Comparison of ENCODE assay signal across 8 mouse cellular contexts in genomic region chr13:63431030-63431856, GRCm38 (mm10).
DNase-seq lines count a peak whose midpoint lies in the region; ATAC-seq and TF ChIP-seq lines count a peak whose summit lies in the region.

No protein-coding gene starts in this region.

- H3K36me3 ChIP-seq in heart, embryonic 12.5 days, result no peaks in the 10 kb centered on the region
- H3K36me3 ChIP-seq in kidney, postnatal 0 days (ENCODE audit: insufficient read depth, low read length), result no peaks in the 10 kb centered on the region
- no peaks in the 10 kb centered on the region for H3K36me3 ChIP-seq in liver, embryonic 11.5 days (ENCODE audit: control insufficient read depth, insufficient read depth, low read length)
- no peaks in the 10 kb centered on the region for H3K36me3 ChIP-seq in stomach, embryonic 14.5 days (ENCODE audit: control insufficient read depth, insufficient read depth, low read length)

- WGBS in heart, embryonic 12.5 days, result under 1% methylated on average over 74 of the region's 82 CpGs
- WGBS in kidney, postnatal 0 days, result under 1% methylated on average over 82 of the region's 82 CpGs
- under 1% methylated on average over 77 of the region's 82 CpGs for WGBS in liver, embryonic 11.5 days
- WGBS in stomach, embryonic 14.5 days, result under 1% methylated on average over 76 of the region's 82 CpGs

- H3K27ac ChIP-seq in heart, embryonic 12.5 days (ENCODE audit: poor library complexity, severe bottlenecking), result peak overlapping the region; percentile 99
- H3K27ac ChIP-seq in kidney, postnatal 0 days, result peak overlapping the region; percentile 98
- H3K27ac ChIP-seq in liver, embryonic 11.5 days (ENCODE audit: low read depth, low read length), result peak overlapping the region; percentile 96
- H3K27ac ChIP-seq in stomach, embryonic 14.5 days (ENCODE audit: low read length), result peak overlapping the region; percentile 97

- DNase-seq in CD4-positive helper T cell, adult 2 months (ENCODE audit: low read depth, low spot score), result peak; percentile 97
- DNase-seq in brain, embryonic 18.5 days (ENCODE audit: low read depth, low spot score), result peak; percentile 83
- DNase-seq in kidney, postnatal 0 days (ENCODE audit: low spot score), result peak; percentile 98
- DNase-seq in liver, embryonic 11.5 days (ENCODE audit: low spot score), result peak; percentile 97
- peak; percentile 96 for DNase-seq in naive thymus-derived CD4-positive, alpha-beta T cell, adult 2 months (ENCODE audit: low read depth)

- peaks cover 6% of the 10 kb centered on the region for H3K4me1 ChIP-seq in heart, embryonic 12.5 days (replicated peaks)
- H3K4me1 ChIP-seq in kidney, postnatal 0 days (replicated peaks; ENCODE audit: insufficient read depth, low read length), result peaks cover 7% of the 10 kb centered on the region
- peaks cover 7% of the 10 kb centered on the region for H3K4me1 ChIP-seq in liver, embryonic 11.5 days (replicated peaks; ENCODE audit: control insufficient read depth, insufficient read depth, low read length)
- H3K4me1 ChIP-seq in stomach, embryonic 14.5 days (ENCODE audit: control insufficient read depth, insufficient read depth, low read length), result 0 out of 2 replicates have a peak, but pooled peaks cover 4% of the 10 kb centered on the region

- H3K27me3 ChIP-seq in heart, embryonic 12.5 days (replicated peaks), result no peaks in the 10 kb centered on the region
- H3K27me3 ChIP-seq in kidney, postnatal 0 days (ENCODE audit: insufficient read depth, low read length), result no peaks in the 10 kb centered on the region
- no peaks in the 10 kb centered on the region for H3K27me3 ChIP-seq in liver, embryonic 11.5 days (replicated peaks; ENCODE audit: control insufficient read depth, insufficient read depth, low read length)
- no peaks in the 10 kb centered on the region for H3K27me3 ChIP-seq in stomach, embryonic 14.5 days (ENCODE audit: control insufficient read depth, insufficient read depth, low read length)

- ATAC-seq in erythroid progenitor cell, adult 5-6 weeks (replicated peaks; ENCODE audit: low FRiP score, poor library complexity, severe bottlenecking), result peak; percentile 91
- peak; percentile 97 for ATAC-seq in heart, embryonic 12.5 days (ENCODE audit: insufficient number of reproducible peaks, low FRiP score)
- ATAC-seq in kidney, postnatal 0 days (replicated peaks; ENCODE audit: low FRiP score, low read depth), result peak; percentile 96
- peak; percentile 96 for ATAC-seq in liver, embryonic 11.5 days (replicated peaks; ENCODE audit: low FRiP score)
- ATAC-seq in stomach, embryonic 14.5 days (ENCODE audit: insufficient number of reproducible peaks, insufficient read depth, low FRiP score, low read depth), result peak; percentile 97

- H3K4me2 ChIP-seq in heart, embryonic 12.5 days, result peak overlapping the region; percentile 71
- H3K4me2 ChIP-seq in kidney, postnatal 0 days (ENCODE audit: low read length), result peak overlapping the region; percentile 57
- peak overlapping the region; percentile 71 for H3K4me2 ChIP-seq in liver, embryonic 11.5 days
- peak overlapping the region; percentile 44 for H3K4me2 ChIP-seq in stomach, embryonic 14.5 days (replicated peaks; ENCODE audit: low read depth, low read length)

- peak overlapping the region; percentile 73 for H3K4me3 ChIP-seq in heart, embryonic 12.5 days
- H3K4me3 ChIP-seq in kidney, postnatal 0 days (replicated peaks; ENCODE audit: low read depth, low read length), result peak overlapping the region; percentile 58
- peak overlapping the region; percentile 71 for H3K4me3 ChIP-seq in liver, embryonic 11.5 days (ENCODE audit: low read depth, low read length)
- H3K4me3 ChIP-seq in stomach, embryonic 14.5 days (ENCODE audit: low read depth, low read length), result peak overlapping the region; percentile 42

- TF ChIP-seq CTCF in kidney, postnatal 0 days (IDR thresholded peaks at IDR 0.05; ENCODE audit: low read depth), result no peak

- no peaks in the 10 kb centered on the region for H3K9me3 ChIP-seq in heart, embryonic 12.5 days (replicated peaks)
- no peaks in the 10 kb centered on the region for H3K9me3 ChIP-seq in kidney, postnatal 0 days (replicated peaks; ENCODE audit: low read length)
- no peaks in the 10 kb centered on the region for H3K9me3 ChIP-seq in liver, embryonic 11.5 days (ENCODE audit: control insufficient read depth, low read length)
- H3K9me3 ChIP-seq in stomach, embryonic 14.5 days (ENCODE audit: control insufficient read depth, low read depth, low read length), result no peaks in the 10 kb centered on the region

- H3K9ac ChIP-seq in heart, embryonic 12.5 days, result peak overlapping the region; percentile 82
- peak overlapping the region; percentile 77 for H3K9ac ChIP-seq in kidney, postnatal 0 days (ENCODE audit: low read depth, low read length)
- H3K9ac ChIP-seq in liver, embryonic 11.5 days (ENCODE audit: low read depth, low read length), result peak overlapping the region; percentile 86
- peak overlapping the region; percentile 34; the same call in 1 of the 2 replicates for H3K9ac ChIP-seq in stomach, embryonic 14.5 days (replicated peaks; ENCODE audit: low read depth, low read length)

Comparison
In these comparisons a context has a peak if more than half of its experiments do, and no peak if none do; other contexts are left out.
1. Peak in every context shown above with its lines: DNase-seq, ATAC-seq, H3K4me3 ChIP-seq and H3K27ac ChIP-seq.
2. H3K9ac ChIP-seq: peak in every context shown above with its lines; median percentile 86 in liver, embryonic 11.5 days; 82 in heart, embryonic 12.5 days; 77 in kidney, postnatal 0 days; 34 in stomach, embryonic 14.5 days.